ENCODE assay signal across 10 mouse cellular contexts in the genomic region with DNA sequence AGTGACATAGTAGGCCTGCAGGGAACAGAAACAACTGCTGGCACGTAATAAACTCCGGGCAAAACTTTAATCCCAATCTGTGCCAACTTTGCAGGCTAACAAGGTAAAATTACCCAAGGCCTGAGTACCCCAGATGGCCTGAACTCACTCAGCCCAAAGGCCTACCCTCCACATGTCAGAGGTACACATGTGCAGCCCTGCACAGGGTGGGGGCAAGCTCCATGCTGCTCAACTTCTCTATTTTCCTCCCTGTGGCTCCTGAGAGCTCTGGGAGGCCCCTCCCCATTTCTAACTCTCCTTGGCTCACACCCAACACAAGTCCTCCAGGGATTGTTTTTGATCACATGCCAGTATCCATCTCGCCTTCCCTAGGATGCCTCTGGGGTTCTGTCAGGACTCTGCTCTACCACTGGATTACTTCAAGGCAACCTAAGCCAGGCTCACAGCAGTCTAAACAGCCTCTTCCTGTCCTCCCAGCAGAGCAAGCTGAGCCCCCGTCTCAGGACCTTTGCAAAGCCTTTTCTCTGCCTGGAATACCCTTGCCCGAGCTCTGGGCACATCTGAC. TPM values are rescaled to one million over a fixed set of nuclear protein-coding genes. Genes with fewer than 3 reads are reported as not detected.
DNase-seq lines count a peak whose midpoint lies in the region; ATAC-seq and TF ChIP-seq lines count a peak whose summit lies in the region.
"Had no signal": no experiment of that assay in that cellular context is flagged by ENCODE, and none has a peak within 500 bp of the region (broad histone marks: within the 10 kb centered on the region; RNA-seq: fewer than 3 reads in every experiment).

No protein-coding gene starts in this region.

- no peak overlapping the region for H3K27ac ChIP-seq in kidney, postnatal 0 days
- peak overlapping the region; percentile 79 for H3K27ac ChIP-seq in forebrain, embryonic 13.5 days
- H3K27ac ChIP-seq in limb, embryonic 15.5 days = peak overlapping the region; percentile 54

- H3K9me3 ChIP-seq in kidney, postnatal 0 days (replicated peaks; ENCODE audit: low read length) = no peaks in the 10 kb centered on the region
- H3K9me3 ChIP-seq in forebrain, embryonic 13.5 days (replicated peaks) = no peaks in the 10 kb centered on the region
- H3K9me3 ChIP-seq in limb, embryonic 15.5 days = no peaks in the 10 kb centered on the region
- H3K9me3 ChIP-seq: G1E had no signal

- no peak for TF ChIP-seq CTCF in kidney, postnatal 0 days (IDR thresholded peaks at IDR 0.05; ENCODE audit: low read depth)

- H3K4me1 ChIP-seq in kidney, postnatal 0 days (replicated peaks; ENCODE audit: insufficient read depth, low read length) = peaks cover 33% of the 10 kb centered on the region
- H3K4me1 ChIP-seq in forebrain, embryonic 13.5 days = peaks cover 100% of the 10 kb centered on the region
- H3K4me1 ChIP-seq in limb, embryonic 15.5 days = peaks cover 81% of the 10 kb centered on the region

- H3K36me3 ChIP-seq in kidney, postnatal 0 days (ENCODE audit: insufficient read depth, low read length) = no peaks in the 10 kb centered on the region
- H3K36me3 ChIP-seq in forebrain, embryonic 13.5 days (ENCODE audit: poor library complexity, severe bottlenecking) = no peaks in the 10 kb centered on the region
- H3K36me3 ChIP-seq in limb, embryonic 15.5 days = no peaks in the 10 kb centered on the region
- H3K36me3 ChIP-seq: G1E had no signal

- peak; percentile 62 for DNase-seq in kidney, postnatal 0 days (ENCODE audit: low spot score)
- DNase-seq in kidney, postnatal 25 days = no peak
- DNase-seq in adipocyte (ENCODE audit: low spot score) = peak; percentile 53
- no peak for DNase-seq in urinary bladder, postnatal 14 days (ENCODE audit: low spot score)
- no peak for DNase-seq in adrenal gland, adult 18-20 months (ENCODE audit: low spot score in 2 of 2)
- DNase-seq in left cerebral cortex, adult 9 months (ENCODE audit: low spot score in 2 of 2) = no peak
- DNase-seq: cerebellum, adult 9-10 months had no signal

- 41% methylated on average over 5 of the region's 5 CpGs for WGBS in kidney, postnatal 0 days
- WGBS in forebrain, embryonic 13.5 days = 40% methylated on average over 5 of the region's 5 CpGs
- 17% methylated on average over 5 of the region's 5 CpGs for WGBS in limb, embryonic 15.5 days

- no peak for ATAC-seq in kidney, postnatal 0 days (replicated peaks; ENCODE audit: low FRiP score, low read depth)
- ATAC-seq in forebrain, embryonic 13.5 days = peak; percentile 20; the same call in 1 of the 2 replicates
- ATAC-seq in limb, embryonic 15.5 days (ENCODE audit: insufficient number of reproducible peaks, low FRiP score, low TSS enrichment, low read depth) = 0 out of 2 replicates have a peak, but pooled peaks have one; percentile 41

- H3K27me3 ChIP-seq in kidney, postnatal 0 days (ENCODE audit: insufficient read depth, low read length) = no peaks in the 10 kb centered on the region
- no peaks in the 10 kb centered on the region for H3K27me3 ChIP-seq in forebrain, embryonic 13.5 days
- H3K27me3 ChIP-seq in limb, embryonic 15.5 days = 0 out of 2 replicates have a peak, but pooled peaks cover 5% of the 10 kb centered on the region

- H3K4me3 ChIP-seq in kidney, postnatal 0 days (replicated peaks; ENCODE audit: low read depth, low read length) = no peak overlapping the region
- H3K4me3 ChIP-seq in forebrain, embryonic 13.5 days = no peak overlapping the region
- no peak overlapping the region for H3K4me3 ChIP-seq in limb, embryonic 15.5 days

- no peak overlapping the region for H3K9ac ChIP-seq in kidney, postnatal 0 days (ENCODE audit: low read depth, low read length)
- peak overlapping the region; percentile 14; the same call in 1 of the 2 replicates for H3K9ac ChIP-seq in forebrain, embryonic 13.5 days
- H3K9ac ChIP-seq in limb, embryonic 15.5 days = no peak overlapping the region

- H3K4me2 ChIP-seq in kidney, postnatal 0 days (ENCODE audit: low read length) = no peak overlapping the region
- peak overlapping the region; percentile 41 for H3K4me2 ChIP-seq in forebrain, embryonic 13.5 days
- H3K4me2 ChIP-seq in limb, embryonic 15.5 days = peak overlapping the region; percentile 27; the same call in 1 of the 2 replicates

RNA-seq across cellular contexts. Expression of a gene that starts 50.2 kb away (rescaled TPM):
- 5.6 and 5.8 TPM in 2 replicates for polyA plus RNA-seq in kidney, postnatal 0 days (2015; fragmentation: Nextera tagmentation; extraction: Ambion mirVana)
- 15.3 and 18.6 TPM in 2 replicates for polyA plus RNA-seq in forebrain, embryonic 13.5 days (2015; fragmentation: Nextera tagmentation; extraction: Ambion mirVana)
- 8.5 and 10.5 TPM in 2 replicates for polyA plus RNA-seq in limb, embryonic 15.5 days (2015; fragmentation: Nextera tagmentation; extraction: Ambion mirVana)
- total RNA-seq in adrenal gland, adult 18-20 months (2021) = 10 to 100 TPM; 84.4 to 91.1 TPM

Comparison
In these comparisons a context has a peak if more than half of its experiments do, and no peak if none do; other contexts are left out.
1. DNase-seq: peak in kidney, postnatal 0 days (single experiment) and adipocyte (single experiment); none in kidney, postnatal 25 days (0 of 2), urinary bladder, postnatal 14 days (single experiment), adrenal gland, adult 18-20 months (0 of 2) and left cerebral cortex, adult 9 months (0 of 2).